Mouse (Mus musculus) inflammation-experienced regulatory T-cells, adult 6 months (primary cell): Measurements from ENCODE around the gene Kif5c. TPM values are rescaled to one million over a fixed set of nuclear protein-coding genes. Genes with fewer than 3 reads are reported as not detected.

Source experiments
- ATAC-seq: one replicate; pipeline ENCODE4 v1.8.0; 2017
- polyA plus RNA-seq, 3 experiments: library from polyadenylated mRNA; unstranded; fragments of 100-300 nt; shearing (Covaris generic); gene quantifications; one replicate each; pipeline ENCODE4 v1.2.1; 2017

Gene Kif5c
- polyA plus RNA-seq, 3 experiments from 2014 or later, result 2.5 to 3.1 (median 2.6) TPM

- no peak for ATAC-seq
Observed at GRCm38 (mm10) chr2:49625581-49625980, 6.5 kb downstream of the Kif5c start.

- no peak for ATAC-seq
Observed at GRCm38 (mm10) chr2:49627611-49628010, 8.5 kb downstream of the Kif5c start.

GRCm38 (mm10) chr2:49628094-49628705 is 9.1 kb downstream of the Kif5c start:
- no peak for ATAC-seq

GRCm38 (mm10) chr2:49629181-49629580 is 10.1 kb downstream of the Kif5c start:
- ATAC-seq, result no peak

GRCm38 (mm10) chr2:49630636-49631035 is 11.5 kb downstream of the Kif5c start:
- no peak for ATAC-seq

GRCm38 (mm10) chr2:49633231-49633630 is 14.1 kb downstream of the Kif5c start:
- no peak for ATAC-seq

- ATAC-seq, result no peak
Observed at GRCm38 (mm10) chr2:49642761-49643160, 23.7 kb downstream of the Kif5c start.

GRCm38 (mm10) chr2:49643756-49644155 is 24.7 kb downstream of the Kif5c start:
- no peak for ATAC-seq

GRCm38 (mm10) chr2:49647591-49647990 is 28.5 kb downstream of the Kif5c start:
- no peak for ATAC-seq

GRCm38 (mm10) chr2:49648344-49648743 is 29.2 kb downstream of the Kif5c start:
- ATAC-seq, result no peak

GRCm38 (mm10) chr2:49648806-49649205 is 29.7 kb downstream of the Kif5c start:
- ATAC-seq, result no peak

GRCm38 (mm10) chr2:49649211-49649610 is 30.1 kb downstream of the Kif5c start:
- no peak for ATAC-seq

- ATAC-seq, result no peak
Observed at GRCm38 (mm10) chr2:49651737-49652136, 32.6 kb downstream of the Kif5c start.

GRCm38 (mm10) chr2:49654606-49655005 is 35.5 kb downstream of the Kif5c start:
- ATAC-seq, result no peak

- no peak for ATAC-seq
Observed at GRCm38 (mm10) chr2:49655195-49655873, 36.2 kb downstream of the Kif5c start.

GRCm38 (mm10) chr2:49655874-49656195 is 36.7 kb downstream of the Kif5c start:
- no peak for ATAC-seq

- ATAC-seq, result no peak
Observed at GRCm38 (mm10) chr2:49656988-49657387, 37.9 kb downstream of the Kif5c start.

GRCm38 (mm10) chr2:49657666-49658065 is 38.6 kb downstream of the Kif5c start:
- ATAC-seq, result no peak

GRCm38 (mm10) chr2:49658988-49659387 is 39.9 kb downstream of the Kif5c start:
- ATAC-seq, result no peak

GRCm38 (mm10) chr2:49659964-49660363 is 40.9 kb downstream of the Kif5c start:
- ATAC-seq, result no peak

- no peak for ATAC-seq
Observed at GRCm38 (mm10) chr2:49660375-49660923, 41.4 kb downstream of the Kif5c start.

GRCm38 (mm10) chr2:49661348-49661747 is 42.2 kb downstream of the Kif5c start:
- ATAC-seq, result no peak

- ATAC-seq, result no peak
Observed at GRCm38 (mm10) chr2:49661872-49662271, 42.8 kb downstream of the Kif5c start.

GRCm38 (mm10) chr2:49671753-49672500 is 52.8 kb downstream of the Kif5c start:
- ATAC-seq, result no peak
